Mouse (Mus musculus) heart, postnatal 0 days (tissue): ENCODE data around the gene Foxi3. TPM values are rescaled to one million over a fixed set of nuclear protein-coding genes. Genes with fewer than 3 reads are reported as not detected.

ENCODE experiments used
- ATAC-seq: fragments of 200-750 bp; cut with Nextera tagmentation; 2 replicates; pipeline ENCODE4 v1.8.0; 2017; ENCODE audit warnings: low read depth, moderate number of reproducible peaks, moderate library complexity; ENCODE audit not compliant: insufficient read depth
- DNase-seq: peaks from one replicate; pipeline ENCODE4 v3.0.0-alpha.2; 2016; ENCODE audit warnings: low spot score
- H3K27ac ChIP-seq: fragments of 300-500 bp; sonication (generic); 2 replicates; pipeline ENCODE4 v1.5.1; 2014; ENCODE audit warnings: low read depth, mild to moderate bottlenecking
- H3K27me3 ChIP-seq: fragments of 300-500 bp; sonication (generic); 2 replicates; pipeline ENCODE4 v1.6.1; 2014; ENCODE audit warnings: low read length, mixed read lengths; ENCODE audit not compliant: control insufficient read depth, insufficient read depth
- H3K36me3 ChIP-seq: fragments of 300-500 bp; sonication (generic); replicated peaks from 2 replicates; pipeline ENCODE4 v1.6.1; 2014; ENCODE audit warnings: low read length, mixed read lengths; ENCODE audit not compliant: control insufficient read depth, insufficient read depth
- H3K4me1 ChIP-seq: fragments of 300-500 bp; sonication (generic); 2 replicates; pipeline ENCODE4 v1.6.1; 2014; ENCODE audit warnings: antibody characterized with exemption; ENCODE audit not compliant: control insufficient read depth, insufficient read depth
- H3K4me2 ChIP-seq: fragments of 300-500 bp; sonication (generic); 2 replicates; pipeline ENCODE4 v1.6.1; 2014; ENCODE audit warnings: low read depth, mild to moderate bottlenecking, low read length, moderate library complexity
- H3K4me3 ChIP-seq: fragments of 300-500 bp; sonication (generic); 2 replicates; pipeline ENCODE4 v1.5.1; 2014; ENCODE audit warnings: low read depth, low read length
- H3K9ac ChIP-seq: fragments of 300-500 bp; sonication (generic); replicated peaks from 2 replicates; pipeline ENCODE4 v1.6.1; 2014; ENCODE audit warnings: low read depth, low read length, mixed read lengths
- H3K9me3 ChIP-seq: fragments of 300-500 bp; sonication (generic); replicated peaks from 2 replicates; pipeline ENCODE4 v1.6.1; 2016; ENCODE audit warnings: low read length; ENCODE audit not compliant: control insufficient read depth
- CTCF ChIP-seq: IDR thresholded peaks from 2 replicates; pipeline ENCODE4 v1.5.1; 2016; ENCODE audit warnings: antibody characterized with exemption, control low read depth, low read depth
- EP300 ChIP-seq: IDR thresholded peaks from 2 replicates; pipeline ENCODE4 v1.6.1; 2016; ENCODE audit warnings: antibody characterized with exemption, low read depth
- WGBS: fragments of 180-500 bp; shearing (Covaris S2); extraction: QIAGEN DNeasy Blood & Tissue Kit; methylation state at CpG from one replicate; pipeline ENCODE4 v1.1.7; 2014; 5-methylcytosine and 5-hydroxymethylcytosine counted together
- polyA plus RNA-seq: library from polyadenylated mRNA; unstranded; fragments of >200 nt; fragmentation: Nextera tagmentation; extraction: Ambion mirVana; gene quantifications from 2 replicates; pipeline ENCODE4 v1.2.1, GENCODE M21; 2015
- total RNA-seq: library from RNA; depleted of rRNA; stranded (reverse); fragments of >200 nt; gene quantifications from 2 replicates; pipeline ENCODE4 v1.2.3, GENCODE M21; 2014; ENCODE audit warnings: low replicate concordance; rRNA removed

The Foxi3 gene
- total RNA-seq: not detected in 2 replicates
- polyA plus RNA-seq: not detected in 2 replicates

DNA sequence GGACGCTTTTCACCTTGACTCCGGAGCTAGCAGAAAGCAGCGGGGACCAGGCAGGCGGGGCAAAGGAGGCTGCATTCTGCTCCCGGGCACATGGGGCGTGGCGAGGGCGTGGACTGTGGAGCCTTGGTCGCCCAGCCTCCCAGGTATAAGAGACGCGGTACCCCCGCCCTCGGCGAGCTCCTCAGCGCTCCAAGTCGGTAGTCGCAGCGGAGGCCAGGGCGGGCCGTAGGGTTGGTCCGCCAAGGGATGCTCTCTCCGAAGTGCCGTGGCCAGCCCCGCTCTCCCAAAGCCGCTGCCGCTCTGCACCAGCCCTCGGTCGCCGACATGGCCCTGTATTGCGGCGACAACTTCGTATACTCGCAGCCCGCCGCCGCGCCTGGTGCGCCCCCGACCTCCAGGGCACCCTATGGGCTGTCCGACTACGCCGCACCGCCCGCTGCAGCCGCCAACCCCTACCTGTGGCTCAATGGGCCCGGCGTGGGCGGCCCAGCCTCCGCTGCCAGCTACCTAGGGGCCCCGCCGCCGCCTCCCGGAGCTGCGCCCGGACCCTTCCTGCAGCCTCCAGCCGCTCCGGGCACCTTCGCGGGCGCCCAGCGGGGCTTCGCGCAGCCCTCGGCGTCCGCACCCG lies at the start of gene Foxi3:
TSS of gene Foxi3 (plus strand) at position 247 of the 628 bp plus-strand sequence.
- TF ChIP-seq CTCF (no peak), EP300 (no peak)
- H3K4me1 ChIP-seq: peaks cover 6% of the 10 kb centered on the region; the same call in 1 of the 2 replicates
- no peak within 1 kb of the TSS for H3K27ac ChIP-seq
- H3K4me2 ChIP-seq: peak within 1 kb of the TSS; percentile 50
- no peak for DNase-seq
- WGBS: under 1% methylated on average over 57 of the region's 67 CpGs
- peaks cover 89% of the 10 kb centered on the region for H3K27me3 ChIP-seq
- H3K36me3 ChIP-seq: no peaks in the 10 kb centered on the region
- 0 out of 2 replicates have a peak, but pooled peaks have one; percentile 24 for ATAC-seq
- H3K9me3 ChIP-seq: no peaks in the 10 kb centered on the region
- no peak within 1 kb of the TSS for H3K9ac ChIP-seq
- H3K4me3 ChIP-seq: peak within 1 kb of the TSS; percentile 36

DNA sequence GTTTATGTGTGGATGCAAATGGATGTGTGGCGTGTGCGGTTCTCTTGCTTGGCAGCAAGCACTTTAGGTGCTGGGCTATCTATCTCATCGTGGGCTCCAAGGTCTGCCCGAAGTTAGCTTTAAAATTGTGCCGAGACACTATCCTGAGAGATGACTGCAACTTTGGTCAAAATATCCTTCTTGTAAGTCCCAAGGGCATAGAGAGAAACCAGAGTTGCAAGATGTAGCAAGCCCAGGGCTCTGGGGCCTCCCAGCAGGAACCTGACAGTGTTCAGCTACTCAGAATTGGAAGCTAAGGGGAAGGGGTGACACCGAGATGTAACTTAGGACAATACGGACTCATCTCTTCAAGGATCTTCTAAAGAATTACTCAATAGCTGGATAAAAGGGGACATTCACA lies 46.8 kb upstream of the Foxi3 start:
- no peak overlapping the region for H3K27ac ChIP-seq
- H3K4me2 ChIP-seq: no peak overlapping the region
- WGBS: 90% methylated on average over 7 of the region's 7 CpGs
- no peaks in the 10 kb centered on the region for H3K9me3 ChIP-seq
- ATAC-seq (no peak), DNase-seq (no peak)
- no peaks in the 10 kb centered on the region for H3K4me1 ChIP-seq
- H3K4me3 ChIP-seq: no peak overlapping the region
- H3K27me3 ChIP-seq: no peaks in the 10 kb centered on the region
- H3K36me3 ChIP-seq: peaks cover 16% of the 10 kb centered on the region
- H3K9ac ChIP-seq: no peak overlapping the region
- TF ChIP-seq CTCF: no peak
- TF ChIP-seq EP300: no peak

DNA sequence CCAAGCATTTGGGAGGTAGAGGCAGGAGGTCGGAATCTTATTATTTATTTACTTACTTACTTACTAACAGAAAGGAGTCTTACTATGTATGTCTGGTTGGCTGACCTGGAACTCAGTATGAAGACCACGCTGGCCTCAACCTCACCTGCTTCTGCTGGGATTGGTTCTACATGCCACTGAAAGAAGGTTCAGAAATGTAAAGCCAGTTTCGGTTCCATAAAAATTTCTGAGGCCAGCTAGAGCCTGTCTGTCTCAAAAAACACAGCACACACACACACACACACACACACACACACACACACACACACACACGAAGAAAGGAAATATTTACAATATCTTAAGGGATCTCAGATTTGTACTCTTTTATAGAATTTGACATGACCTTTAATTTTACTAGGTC lies 46.0 kb upstream of the Foxi3 start:
- Histone ChIP-seq H3K27ac (no peak overlapping the region), H3K9ac (no peak overlapping the region), H3K4me3 (no peak overlapping the region), H3K4me2 (no peak overlapping the region), H3K36me3 (peaks cover 13% of the 10 kb centered on the region; the same call in 1 of the 2 replicates), H3K9me3 (no peaks in the 10 kb centered on the region), H3K4me1 (no peaks in the 10 kb centered on the region), H3K27me3 (no peaks in the 10 kb centered on the region)
- ATAC-seq: no peak
- DNase-seq: no peak
- no peak for TF ChIP-seq CTCF
- TF ChIP-seq EP300: no peak
- 67% methylated on average over 4 of the region's 4 CpGs for WGBS

DNA sequence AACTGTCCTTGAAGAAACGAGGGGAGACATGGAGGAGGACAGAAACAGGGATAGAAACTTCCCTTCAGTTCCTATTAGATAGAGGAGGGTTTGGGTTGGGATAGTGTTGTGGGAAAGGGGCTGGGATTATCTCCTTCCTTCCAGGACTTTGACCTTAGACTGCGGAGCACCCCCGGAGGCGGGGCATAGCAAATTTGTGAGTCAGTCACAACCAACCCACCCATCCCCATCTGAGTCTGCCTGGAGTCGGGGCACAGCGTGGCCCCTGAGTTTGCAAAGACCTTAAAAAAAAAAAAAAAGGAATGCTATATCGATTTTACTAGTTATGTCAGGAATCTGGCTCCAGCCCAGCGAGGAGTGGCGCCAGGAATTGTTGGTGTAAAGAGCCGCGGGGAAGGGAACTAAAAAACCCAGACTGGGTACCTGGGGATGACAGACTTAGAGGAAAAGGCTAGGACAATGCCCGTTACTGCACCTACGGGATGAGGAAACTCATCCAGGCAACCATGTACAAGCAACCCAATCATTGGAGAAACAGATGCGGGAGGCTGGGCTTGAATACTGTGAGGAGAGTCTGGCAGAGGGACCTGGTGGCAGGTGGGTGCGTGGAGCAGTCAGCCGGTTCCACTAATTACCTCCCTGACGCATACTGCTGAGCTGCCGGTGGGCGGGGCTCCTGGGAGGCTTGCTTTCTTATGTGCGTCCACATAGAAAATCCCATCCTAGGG lies 44.5 kb upstream of the Foxi3 start:
- 0 out of 2 replicates have a peak overlapping the region, but pooled peaks have one; percentile 17 for H3K4me3 ChIP-seq
- no peaks in the 10 kb centered on the region for H3K4me1 ChIP-seq
- no peak for TF ChIP-seq EP300
- TF ChIP-seq CTCF: no peak
- WGBS: 12% methylated on average over 20 of the region's 20 CpGs
- no peak overlapping the region for H3K27ac ChIP-seq
- H3K4me2 ChIP-seq: peak overlapping the region; percentile 46
- no peak overlapping the region for H3K9ac ChIP-seq
- no peaks in the 10 kb centered on the region for H3K27me3 ChIP-seq
- no peaks in the 10 kb centered on the region for H3K36me3 ChIP-seq
- no peak for DNase-seq
- H3K9me3 ChIP-seq: no peaks in the 10 kb centered on the region
- no peak for ATAC-seq

DNA sequence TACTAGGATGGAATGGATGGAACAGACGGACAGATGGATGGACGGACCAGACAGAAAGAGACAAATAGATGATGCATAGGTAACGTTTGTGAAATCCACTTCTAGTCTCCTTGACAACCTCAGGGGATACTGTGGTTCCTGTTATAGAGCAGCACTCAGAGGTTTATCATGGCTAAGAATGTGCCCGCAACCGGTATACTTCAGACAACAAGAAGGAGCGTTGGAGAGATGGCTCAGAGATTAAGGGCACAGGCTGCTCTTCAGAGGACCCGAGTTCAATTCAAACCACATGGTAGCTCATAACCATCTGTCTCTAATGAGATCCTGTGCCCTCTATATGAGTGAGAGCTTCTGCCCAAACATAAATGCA lies 44.0 kb upstream of the Foxi3 start:
- Histone ChIP-seq H3K9ac (no peak overlapping the region), H3K4me3 (0 out of 2 replicates have a peak overlapping the region, but pooled peaks have one; percentile 17), H3K36me3 (no peaks in the 10 kb centered on the region), H3K9me3 (no peaks in the 10 kb centered on the region), H3K4me2 (peak overlapping the region; percentile 46; the same call in 1 of the 2 replicates), H3K4me1 (no peaks in the 10 kb centered on the region), H3K27me3 (no peaks in the 10 kb centered on the region), H3K27ac (no peak overlapping the region)
- TF ChIP-seq CTCF (no peak), EP300 (no peak)
- DNase-seq (no peak), ATAC-seq (no peak)
- WGBS: 56% methylated on average over 7 of the region's 7 CpGs
